Comparison of ENCODE assay signal across 22 mouse cellular contexts in genomic region chr5:122204180-122204579, GRCm38 (mm10).
"Had no signal": no experiment of that assay in that cellular context is flagged by ENCODE, and none has a peak within 500 bp of the region (broad histone marks: within the 10 kb centered on the region; RNA-seq: fewer than 3 reads in every experiment).

No protein-coding gene starts in this region.

- H3K4me3 ChIP-seq: kidney, embryonic 15.5 days; left cerebral cortex, adult 2 months; limb, embryonic 12.5 days; limb, embryonic 15.5 days; midbrain, embryonic 15.5 days; neural tube, embryonic 12.5 days; neural tube, embryonic 15.5 days; stomach, embryonic 15.5 days had no signal

- H3K27me3 ChIP-seq: kidney, embryonic 15.5 days; limb, embryonic 12.5 days; limb, embryonic 15.5 days; midbrain, embryonic 15.5 days; neural tube, embryonic 12.5 days; neural tube, embryonic 15.5 days; stomach, embryonic 15.5 days had no signal

- H3K27ac ChIP-seq: kidney, embryonic 15.5 days; left cerebral cortex, adult 2 months; limb, embryonic 12.5 days; limb, embryonic 15.5 days; liver, embryonic 14.5 days; macrophage; midbrain, embryonic 15.5 days; neural tube, embryonic 12.5 days; neural tube, embryonic 15.5 days; stomach, embryonic 15.5 days had no signal

- ATAC-seq: liver, postnatal 0 days; lung, postnatal 0 days; midbrain, embryonic 15.5 days had no signal

- H3K9me3 ChIP-seq: limb, embryonic 15.5 days; midbrain, embryonic 15.5 days; neural tube, embryonic 15.5 days; stomach, embryonic 15.5 days had no signal

- H3K9ac ChIP-seq: kidney, embryonic 15.5 days; limb, embryonic 12.5 days; limb, embryonic 15.5 days; liver, embryonic 14.5 days; liver, postnatal 0 days; lung, embryonic 14.5 days; midbrain, embryonic 15.5 days; neural tube, embryonic 12.5 days; neural tube, embryonic 15.5 days; stomach, embryonic 15.5 days had no signal

- H3K36me3 ChIP-seq: kidney, embryonic 15.5 days; limb, embryonic 12.5 days; limb, embryonic 15.5 days; midbrain, embryonic 15.5 days; neural tube, embryonic 12.5 days; neural tube, embryonic 15.5 days; stomach, embryonic 15.5 days had no signal

- H3K4me1 ChIP-seq: midbrain, embryonic 15.5 days; neural tube, embryonic 15.5 days; stomach, embryonic 15.5 days had no signal

- DNase-seq: kidney, adult 8-10 months; kidney, postnatal 10 days; kidney, postnatal 36 days; layer of hippocampus, postnatal 36 days; liver, postnatal 0 days; lung, embryonic 14.5 days; right cerebral cortex, postnatal 25 days; spleen, adult 18-20 months; thymus, postnatal 25 days had no signal

- H3K4me2 ChIP-seq: kidney, embryonic 15.5 days; limb, embryonic 12.5 days; limb, embryonic 15.5 days; liver, embryonic 11.5 days; lung, embryonic 14.5 days; midbrain, embryonic 11.5 days; midbrain, embryonic 15.5 days; neural tube, embryonic 12.5 days; neural tube, embryonic 15.5 days; stomach, embryonic 15.5 days had no signal
